Mouse (Mus musculus): ENCODE data around the gene Ptma. TPM values are rescaled to one million over a fixed set of nuclear protein-coding genes. Genes with fewer than 3 reads are reported as not detected.
"Not testable (repeated sequence)": the region's sequence is repeated elsewhere in the genome, so short reads cannot be mapped to it uniquely, and the experiment has no call there.

Ptma gene
- polyA plus RNA-seq, 2 experiments from 2014 or later: 2,967 to 3,416 TPM

- no peak for ATAC-seq
Measured at GRCm38 (mm10) chr1:86497361-86497760, 29.2 kb upstream of the Ptma start.

GRCm38 (mm10) chr1:86497986-86498385, 28.5 kb upstream of the Ptma start:
- no peak for ATAC-seq

GRCm38 (mm10) chr1:86498611-86499010, 27.9 kb upstream of the Ptma start:
- no peak for ATAC-seq

GRCm38 (mm10) chr1:86499903-86500302, 26.6 kb upstream of the Ptma start:
- ATAC-seq: no peak

- no peak for ATAC-seq
Measured at GRCm38 (mm10) chr1:86500681-86501080, 25.8 kb upstream of the Ptma start.

- ATAC-seq: peak; percentile 5
Measured at GRCm38 (mm10) chr1:86501114-86501532, 25.4 kb upstream of the Ptma start.

GRCm38 (mm10) chr1:86501559-86501958, 25.0 kb upstream of the Ptma start:
- ATAC-seq: peak; percentile 20

GRCm38 (mm10) chr1:86502221-86503048, 24.1 kb upstream of the Ptma start:
- ATAC-seq: no peak

GRCm38 (mm10) chr1:86503165-86503747, 23.3 kb upstream of the Ptma start:
- peak; percentile 2 for ATAC-seq

GRCm38 (mm10) chr1:86503906-86504696, 22.4 kb upstream of the Ptma start:
- ATAC-seq: peak; percentile 68

- no peak for ATAC-seq
Measured at GRCm38 (mm10) chr1:86504697-86505421, 21.7 kb upstream of the Ptma start.

GRCm38 (mm10) chr1:86505461-86505860, 21.1 kb upstream of the Ptma start:
- no peak for ATAC-seq

GRCm38 (mm10) chr1:86506420-86506819, 20.1 kb upstream of the Ptma start:
- no peak for ATAC-seq

- no peak for ATAC-seq
Measured at GRCm38 (mm10) chr1:86507866-86508265, 18.7 kb upstream of the Ptma start.

GRCm38 (mm10) chr1:86509410-86509809, 17.1 kb upstream of the Ptma start:
- peak; percentile 70 for ATAC-seq

GRCm38 (mm10) chr1:86510266-86510665, 16.3 kb upstream of the Ptma start:
- peak; percentile 51 for ATAC-seq

GRCm38 (mm10) chr1:86510676-86511441, 15.7 kb upstream of the Ptma start:
- no peak for ATAC-seq

- no peak for ATAC-seq
Measured at GRCm38 (mm10) chr1:86512154-86512720, 14.3 kb upstream of the Ptma start.

GRCm38 (mm10) chr1:86513031-86513430, 13.5 kb upstream of the Ptma start:
- ATAC-seq: not testable (repeated sequence)

GRCm38 (mm10) chr1:86515715-86516410, 10.7 kb upstream of the Ptma start:
- peak; percentile 89 for ATAC-seq

- no peak for ATAC-seq
Measured at GRCm38 (mm10) chr1:86517076-86517475, 9.4 kb upstream of the Ptma start.

Data from activated CD4-positive, CD25-positive, alpha-beta regulatory T cell, adult 4 months (primary cell).